In the genomic region with DNA sequence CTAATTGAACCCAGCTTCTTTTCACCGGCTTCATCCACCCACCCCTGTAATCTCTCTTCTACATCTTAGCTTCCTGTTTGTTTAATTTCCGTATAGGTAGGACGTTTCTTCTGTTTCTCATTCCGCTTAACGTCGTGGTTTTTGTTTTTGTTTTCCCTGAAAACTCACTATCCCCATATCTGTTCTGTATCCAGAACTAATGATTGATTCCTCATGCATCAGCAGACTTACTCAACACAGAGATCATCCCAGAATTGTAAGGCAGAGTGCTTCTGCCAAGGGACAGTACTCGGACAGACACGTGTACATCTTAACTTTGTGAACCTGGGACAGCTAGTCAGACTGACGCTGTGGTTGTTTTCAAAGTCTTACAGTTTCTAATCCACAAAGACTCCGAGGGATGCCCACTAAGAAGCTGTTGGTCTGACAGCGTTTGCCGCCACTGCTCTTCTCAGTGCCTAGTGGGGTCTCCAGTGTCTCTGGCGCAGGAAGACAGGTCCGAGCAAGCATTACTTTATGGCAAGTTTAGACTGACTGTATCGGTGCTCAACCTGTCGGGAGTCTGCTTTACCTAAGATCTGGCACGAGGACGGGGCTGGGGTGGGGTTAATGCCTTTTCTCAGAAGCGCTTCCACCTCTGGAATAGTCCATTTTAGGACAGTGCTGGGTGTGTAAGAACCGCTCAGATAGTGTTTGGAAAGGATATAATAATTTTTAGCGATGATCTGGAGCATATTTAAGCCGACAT, we compare ENCODE assay signal across 7 mouse cellular contexts. TPM values are rescaled to one million over a fixed set of nuclear protein-coding genes. Genes with fewer than 3 reads are reported as not detected.
DNase-seq lines count a peak whose midpoint lies in the region; ATAC-seq lines count a peak whose summit lies in the region.

No protein-coding gene starts in this region.

- H3K9ac ChIP-seq in forebrain, embryonic 12.5 days = peak overlapping the region; percentile 49; the same call in 1 of the 2 replicates
- H3K9ac ChIP-seq in limb, embryonic 11.5 days (ENCODE audit: low read length) = peak overlapping the region; percentile 44

- H3K9me3 ChIP-seq in forebrain, embryonic 12.5 days = no peaks in the 10 kb centered on the region
- no peaks in the 10 kb centered on the region for H3K9me3 ChIP-seq in limb, embryonic 11.5 days (ENCODE audit: control insufficient read depth, low read length)

- peak overlapping the region; percentile 66 for H3K4me2 ChIP-seq in forebrain, embryonic 12.5 days
- H3K4me2 ChIP-seq in limb, embryonic 11.5 days (ENCODE audit: low read depth, severe bottlenecking) = peak overlapping the region; percentile 66

- 9% methylated on average over 22 of the region's 22 CpGs for WGBS in forebrain, embryonic 12.5 days
- WGBS in limb, embryonic 11.5 days = 9% methylated on average over 22 of the region's 22 CpGs

- no peaks in the 10 kb centered on the region for H3K36me3 ChIP-seq in forebrain, embryonic 12.5 days (replicated peaks)
- no peaks in the 10 kb centered on the region for H3K36me3 ChIP-seq in limb, embryonic 11.5 days (ENCODE audit: control insufficient read depth, insufficient read depth, low read length)

- H3K4me3 ChIP-seq in forebrain, embryonic 12.5 days (replicated peaks) = peak overlapping the region; percentile 35
- peak overlapping the region; percentile 28 for H3K4me3 ChIP-seq in limb, embryonic 11.5 days (ENCODE audit: low read depth, low read length)

- no peak for ATAC-seq in forebrain, embryonic 12.5 days (ENCODE audit: low FRiP score)
- ATAC-seq in limb, embryonic 11.5 days (ENCODE audit: insufficient number of reproducible peaks, low FRiP score, low TSS enrichment, low read depth) = no peak

- H3K27me3 ChIP-seq in forebrain, embryonic 12.5 days = peaks cover 28% of the 10 kb centered on the region
- H3K27me3 ChIP-seq in limb, embryonic 11.5 days (ENCODE audit: control insufficient read depth, insufficient read depth, low read length) = peaks cover 16% of the 10 kb centered on the region

- DNase-seq in CD8-positive naive resting alpha-beta T cell, adult 2 months (ENCODE audit: low read depth in 2 of 2, low spot score in 2 of 2) = peak; percentile 9 to 20
- DNase-seq in Muller cell, postnatal 12 days (ENCODE audit: inconsistent ontology term) = peak; percentile 27
- peak; percentile 47 for DNase-seq in limb, embryonic 11.5 days (ENCODE audit: low spot score)
- DNase-seq in naive thymus-derived CD4-positive, alpha-beta T cell, adult 2 months (ENCODE audit: low read depth) = peak; percentile 69
- DNase-seq in spleen, postnatal 4 days (ENCODE audit: low spot score in 2 of 2) = no peak
- no peak for DNase-seq in cerebellum, postnatal 14 days

- H3K4me1 ChIP-seq in forebrain, embryonic 12.5 days = peaks cover 15% of the 10 kb centered on the region
- H3K4me1 ChIP-seq in limb, embryonic 11.5 days (ENCODE audit: control insufficient read depth, insufficient read depth, low read length) = peaks cover 12% of the 10 kb centered on the region; the same call in 1 of the 2 replicates

- H3K27ac ChIP-seq in forebrain, embryonic 12.5 days = no peak overlapping the region
- H3K27ac ChIP-seq in limb, embryonic 11.5 days (replicated peaks; ENCODE audit: low read depth, low read length) = no peak overlapping the region

RNA-seq across cellular contexts. Expression of a gene that starts 0.7 kb away (rescaled TPM):
- 1.4 and 1.6 TPM in 2 replicates for polyA plus RNA-seq in forebrain, embryonic 12.5 days (2016; fragmentation: Nextera tagmentation; extraction: Ambion mirVana)
- 0.88 and 1.1 TPM in 2 replicates for polyA plus RNA-seq in limb, embryonic 11.5 days (2014; fragmentation: Nextera tagmentation; extraction: Ambion mirVana)

Comparison
In these comparisons a context has a peak if more than half of its experiments do, and no peak if none do; other contexts are left out.
1. DNase-seq: peak in CD8-positive naive resting alpha-beta T cell, adult 2 months (2 of 2), Muller cell, postnatal 12 days (single experiment), limb, embryonic 11.5 days (single experiment) and naive thymus-derived CD4-positive, alpha-beta T cell, adult 2 months (single experiment); none in spleen, postnatal 4 days (0 of 2) and cerebellum, postnatal 14 days (0 of 2).